Mouse (Mus musculus) stomach, postnatal 0 days (tissue): ENCODE measurements around the gene Spout1.

Source experiments
- CTCF ChIP-seq: IDR thresholded peaks from 2 replicates; pipeline ENCODE4 v1.5.1; 2016; ENCODE audit warnings: antibody characterized with exemption, low read depth, mild to moderate bottlenecking, moderate library complexity
- EP300 ChIP-seq: optimal IDR thresholded peaks from 2 replicates; pipeline ENCODE3; 2016; ENCODE audit warnings: antibody characterized with exemption

DNA sequence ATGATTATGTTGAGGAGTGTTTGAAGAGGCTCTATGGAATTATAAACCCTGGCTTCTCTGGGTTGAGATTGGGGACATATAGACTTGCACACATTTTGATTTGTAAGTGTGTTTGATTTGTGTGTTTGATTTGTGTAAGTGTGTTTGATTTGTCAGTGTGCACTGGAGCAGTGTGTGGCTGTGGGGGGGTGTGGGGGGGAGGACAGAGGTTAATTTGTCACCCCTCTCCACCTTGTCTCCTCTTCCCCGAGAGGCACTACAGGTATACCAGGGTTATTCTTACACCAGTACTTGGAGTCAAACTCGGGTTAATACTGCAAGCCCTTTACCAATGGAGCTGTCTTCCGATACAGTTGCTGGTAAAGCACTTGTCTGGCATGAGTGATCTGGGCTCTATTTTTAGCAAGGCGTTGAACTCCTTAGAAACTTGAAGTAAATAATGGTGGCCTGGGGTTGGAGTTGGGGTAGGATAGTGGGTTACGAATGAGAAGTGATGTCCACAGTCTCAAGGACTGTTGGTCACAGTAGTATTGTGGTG lies 22.2 kb upstream of the Spout1 start:
- TF ChIP-seq CTCF (no peak), EP300 (no peak)
